ENCODE assay signal across 29 mouse cellular contexts in the genomic region with DNA sequence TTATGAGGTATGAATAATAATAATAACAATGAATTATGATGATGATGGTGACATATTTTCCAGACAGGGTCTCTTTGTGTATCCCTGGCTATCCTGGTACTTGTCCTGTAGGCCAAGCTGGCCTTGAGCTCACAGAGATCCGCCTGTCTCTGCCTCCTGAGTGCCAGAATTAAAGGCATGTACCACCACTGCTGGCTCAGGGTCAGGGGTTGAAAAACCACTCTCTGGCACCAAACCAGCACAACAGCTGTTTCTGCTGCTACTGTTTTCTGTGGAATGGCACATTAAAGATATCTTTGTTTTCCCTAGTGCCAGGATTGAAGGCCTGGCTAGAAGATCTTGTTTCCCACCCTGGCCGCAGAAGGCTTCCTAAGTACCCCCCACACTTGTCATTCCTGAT. TPM values are rescaled to one million over a fixed set of nuclear protein-coding genes. Genes with fewer than 3 reads are reported as not detected.
"Had no signal": no experiment of that assay in that cellular context is flagged by ENCODE, and none has a peak within 500 bp of the region (broad histone marks: within the 10 kb centered on the region; RNA-seq: fewer than 3 reads in every experiment).

No protein-coding gene starts in this region.

- H3K27ac ChIP-seq: left cerebral cortex, adult 2 months; limb, embryonic 10.5 days; limb, embryonic 12.5 days; limb, embryonic 13.5 days; limb, embryonic 15.5 days; liver, embryonic 12.5 days; liver, embryonic 13.5 days; liver, embryonic 14.5 days; liver, embryonic 15.5 days; lung, embryonic 15.5 days; macrophage; midbrain, embryonic 10.5 days; midbrain, embryonic 12.5 days; midbrain, embryonic 13.5 days; midbrain, embryonic 15.5 days had no signal

- H3K9me3 ChIP-seq: limb, embryonic 10.5 days; limb, embryonic 12.5 days; limb, embryonic 13.5 days; limb, embryonic 15.5 days; liver, embryonic 12.5 days; liver, embryonic 13.5 days; liver, embryonic 15.5 days; lung, embryonic 15.5 days; midbrain, embryonic 10.5 days; midbrain, embryonic 12.5 days; midbrain, embryonic 13.5 days; midbrain, embryonic 15.5 days had no signal

- H3K36me3 ChIP-seq: limb, embryonic 10.5 days; limb, embryonic 12.5 days; limb, embryonic 13.5 days; limb, embryonic 15.5 days; liver, embryonic 12.5 days; liver, embryonic 13.5 days; liver, embryonic 15.5 days; lung, embryonic 15.5 days; midbrain, embryonic 10.5 days; midbrain, embryonic 12.5 days; midbrain, embryonic 13.5 days; midbrain, embryonic 15.5 days had no signal

- DNase-seq: left cerebral cortex, postnatal 4 days; liver; liver, embryonic 13.5 days; liver, postnatal 0 days; lung, adult 18-20 months; lung, adult 2 months; lung, embryonic 14.5 days; lung, postnatal 10 days; lung, postnatal 14 days; lung, postnatal 36 days had no signal

- H3K4me2 ChIP-seq: limb, embryonic 12.5 days; limb, embryonic 13.5 days; limb, embryonic 15.5 days; liver, embryonic 11.5 days; liver, embryonic 12.5 days; liver, embryonic 13.5 days; liver, embryonic 15.5 days; lung, embryonic 14.5 days; lung, embryonic 15.5 days; midbrain, embryonic 12.5 days; midbrain, embryonic 13.5 days; midbrain, embryonic 15.5 days had no signal

- H3K4me3 ChIP-seq: left cerebral cortex, adult 2 months; limb, embryonic 10.5 days; limb, embryonic 12.5 days; limb, embryonic 13.5 days; limb, embryonic 15.5 days; liver, embryonic 12.5 days; liver, embryonic 13.5 days; liver, embryonic 15.5 days; lung, embryonic 15.5 days; megakaryocyte, embryonic 14.5 days; midbrain, embryonic 10.5 days; midbrain, embryonic 12.5 days; midbrain, embryonic 13.5 days; midbrain, embryonic 15.5 days had no signal

- ATAC-seq: liver, embryonic 12.5 days; liver, postnatal 0 days; lung, postnatal 0 days; midbrain, embryonic 13.5 days; midbrain, embryonic 15.5 days; midbrain, embryonic 16.5 days had no signal

- H3K9ac ChIP-seq: limb, embryonic 12.5 days; limb, embryonic 13.5 days; limb, embryonic 15.5 days; liver, embryonic 12.5 days; liver, embryonic 13.5 days; liver, embryonic 14.5 days; liver, embryonic 15.5 days; liver, postnatal 0 days; lung, embryonic 14.5 days; lung, embryonic 15.5 days; midbrain, embryonic 12.5 days; midbrain, embryonic 13.5 days; midbrain, embryonic 15.5 days had no signal

- H3K4me1 ChIP-seq: limb, embryonic 10.5 days; limb, embryonic 12.5 days; limb, embryonic 13.5 days; midbrain, embryonic 10.5 days; midbrain, embryonic 12.5 days; midbrain, embryonic 13.5 days; midbrain, embryonic 15.5 days had no signal

- H3K27me3 ChIP-seq: limb, embryonic 12.5 days; limb, embryonic 13.5 days; limb, embryonic 15.5 days; liver, embryonic 12.5 days; liver, embryonic 13.5 days; liver, embryonic 15.5 days; lung, embryonic 15.5 days; midbrain, embryonic 12.5 days; midbrain, embryonic 13.5 days; midbrain, embryonic 15.5 days had no signal

RNA-seq across cellular contexts. Expression of a gene that starts 21.4 kb away (rescaled TPM):
- polyA plus RNA-seq: limb, embryonic 10.5 days; limb, embryonic 11.5 days had no signal
